Mouse (Mus musculus) spleen, adult 2 months (tissue): ENCODE results near the gene Slc25a33. TPM values are rescaled to one million over a fixed set of nuclear protein-coding genes. Genes with fewer than 3 reads are reported as not detected.

Source experiments
- DNase-seq, 2 experiments: peaks; one replicate each; pipeline versions ENCODE4 v3.0.0 to v3.0.0-alpha.2; 2012 to 2021; ENCODE audit warnings: low spot score in 2 of 2, low read depth in 1 of 2
- H3K27ac ChIP-seq: fragments of 200-500 bp; 2 replicates; pipeline ENCODE4 v1.5.1; 2012; ENCODE audit warnings: low read length, inconsistent platforms; ENCODE audit not compliant: insufficient read depth
- H3K27me3 ChIP-seq: fragments of 200-500 bp; 2 replicates; pipeline ENCODE4 v1.6.1; 2012; ENCODE audit warnings: mild to moderate bottlenecking, moderate library complexity, low read length, inconsistent platforms; ENCODE audit not compliant: control insufficient read depth, insufficient read depth
- H3K36me3 ChIP-seq: fragments of 200-500 bp; 2 replicates; pipeline ENCODE4 v1.6.1; 2012; ENCODE audit warnings: mild to moderate bottlenecking, low read length, inconsistent platforms; ENCODE audit not compliant: control insufficient read depth, insufficient read depth
- H3K4me1 ChIP-seq: fragments of 200-500 bp; 2 replicates; pipeline ENCODE4 v1.6.1; 2011; ENCODE audit warnings: inconsistent platforms; ENCODE audit not compliant: control insufficient read depth, insufficient read depth, insufficient read length
- H3K4me3 ChIP-seq: fragments of 200-500 bp; 2 replicates; pipeline ENCODE4 v1.5.1; 2011; ENCODE audit warnings: mild to moderate bottlenecking, inconsistent platforms; ENCODE audit not compliant: insufficient read depth, insufficient read length; ENCODE audit errors: extremely low read depth
- CTCF ChIP-seq: fragments of 200-500 bp; IDR thresholded peaks from 2 replicates; pipeline ENCODE4 v1.5.1; 2011; ENCODE audit warnings: mild to moderate bottlenecking, inconsistent platforms; ENCODE audit not compliant: insufficient read depth, insufficient read length, insufficient replicate concordance; ENCODE audit errors: extremely low read depth
- POLR2A ChIP-seq: fragments of 200-500 bp; IDR thresholded peaks from 2 replicates; pipeline ENCODE4 v1.6.1; 2011; ENCODE audit warnings: low read depth, low read length, inconsistent platforms
- WGBS: fragments of 180-500 bp; shearing (Covaris S2); methylation state at CpG from one replicate; pipeline ENCODE4 v1.1.7; 2018; 5-methylcytosine and 5-hydroxymethylcytosine counted together
- polyA plus RNA-seq: library from polyadenylated mRNA; depleted of rRNA; stranded (reverse); fragments of >200 nt; gene quantifications from 2 replicates; pipeline ENCODE4 v1.2.3, GENCODE M21; 2012

Gene Slc25a33
- polyA plus RNA-seq, 1 experiment = 5.4 TPM

DNA sequence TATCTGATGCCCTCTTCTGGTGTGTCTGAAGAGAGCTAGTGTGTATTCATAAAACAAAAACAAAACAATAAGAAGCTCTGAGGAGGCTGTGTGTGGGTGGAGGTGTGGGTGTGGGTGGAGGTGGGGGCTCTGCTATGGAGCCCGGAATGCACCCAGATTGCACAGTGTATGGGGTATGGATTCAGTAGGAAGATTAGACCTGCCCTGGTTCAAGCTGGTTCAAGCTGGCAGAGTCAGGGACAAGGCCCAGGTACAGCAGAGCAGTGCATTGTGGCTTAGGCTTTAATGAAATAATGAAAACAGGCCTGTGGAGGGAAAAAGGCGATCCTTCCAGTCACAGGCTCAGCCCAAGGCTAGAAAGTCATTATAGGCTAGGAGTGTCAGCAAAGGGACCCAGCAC is 26.5 kb upstream of the Slc25a33 start:
- Histone ChIP-seq H3K27me3 (no peaks in the 10 kb centered on the region), H3K4me1 (peaks cover 3% of the 10 kb centered on the region; the same call in 1 of the 2 replicates), H3K36me3 (no peaks in the 10 kb centered on the region), H3K4me3 (no peak overlapping the region), H3K27ac (no peak overlapping the region)
- WGBS = 90% methylated on average over 2 of the region's 2 CpGs
- TF ChIP-seq CTCF (no peak), POLR2A (no peak)
- DNase-seq = no peak

DNA sequence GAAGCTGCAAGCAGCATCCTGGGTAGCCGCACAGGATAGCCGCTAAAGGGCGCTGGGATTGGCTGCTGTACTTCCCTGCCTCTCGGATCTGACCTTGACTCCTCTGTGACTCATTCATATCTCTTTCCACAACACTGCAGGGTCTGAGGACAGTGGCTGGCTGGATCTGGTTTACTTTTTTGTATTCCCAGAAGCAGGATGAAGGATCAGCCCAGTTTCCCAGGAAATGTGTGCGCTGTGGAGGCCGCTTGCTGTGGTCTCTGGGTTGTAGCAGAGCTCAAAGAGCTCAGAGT is 26.0 kb upstream of the Slc25a33 start:
- 92% methylated on average over 6 of the region's 6 CpGs for WGBS
- TF ChIP-seq CTCF = no peak
- TF ChIP-seq POLR2A = no peak
- Histone ChIP-seq H3K36me3 (no peaks in the 10 kb centered on the region), H3K4me1 (peaks cover 3% of the 10 kb centered on the region; the same call in 1 of the 2 replicates), H3K27me3 (no peaks in the 10 kb centered on the region), H3K4me3 (no peak overlapping the region), H3K27ac (no peak overlapping the region)
- DNase-seq = no peak

DNA sequence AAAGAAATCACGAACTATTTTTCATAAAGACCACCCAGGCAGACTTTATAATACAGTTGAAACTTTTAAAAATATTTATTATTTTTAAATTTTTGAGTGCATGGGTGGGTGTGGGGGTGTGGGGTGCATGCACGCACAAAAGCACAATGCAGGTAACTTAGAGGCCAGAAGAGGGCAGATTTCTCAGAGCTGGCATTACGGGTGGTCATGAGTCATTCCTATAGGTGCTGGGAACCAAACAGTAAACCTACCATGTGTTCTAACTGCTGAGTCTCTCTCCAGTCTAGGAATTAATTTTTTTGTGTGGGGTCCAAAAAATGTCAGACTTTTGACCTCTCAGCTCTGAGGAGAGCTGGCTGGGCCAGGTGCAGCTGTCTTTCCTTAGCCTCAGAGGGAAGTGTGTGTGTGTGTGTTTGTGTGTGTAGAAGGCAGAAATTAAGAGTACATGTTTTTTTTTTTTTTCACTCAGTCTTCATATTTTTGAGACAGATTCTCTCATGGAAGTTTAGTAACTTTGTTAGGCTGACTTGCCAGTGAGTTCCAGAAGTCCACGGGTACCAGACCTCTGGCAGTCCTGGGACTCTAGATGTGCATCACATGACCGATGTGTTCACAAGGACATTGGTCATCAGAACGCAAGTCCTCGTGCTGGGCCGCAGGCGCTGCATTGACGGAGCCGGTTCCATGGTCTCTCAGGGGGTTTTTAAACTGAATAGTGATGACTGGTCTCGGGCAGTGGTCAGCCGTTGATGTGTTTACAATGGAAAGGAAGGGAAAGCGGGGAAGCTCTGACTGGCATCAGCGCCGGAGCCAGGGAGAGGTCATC is 25.5 kb upstream of the Slc25a33 start:
- TF ChIP-seq CTCF = no peak
- TF ChIP-seq POLR2A = no peak
- Histone ChIP-seq H3K27me3 (no peaks in the 10 kb centered on the region), H3K4me1 (peaks cover 3% of the 10 kb centered on the region; the same call in 1 of the 2 replicates), H3K27ac (no peak overlapping the region), H3K36me3 (no peaks in the 10 kb centered on the region), H3K4me3 (no peak overlapping the region)
- DNase-seq = no peak
- 86% methylated on average over 16 of the region's 16 CpGs for WGBS

DNA sequence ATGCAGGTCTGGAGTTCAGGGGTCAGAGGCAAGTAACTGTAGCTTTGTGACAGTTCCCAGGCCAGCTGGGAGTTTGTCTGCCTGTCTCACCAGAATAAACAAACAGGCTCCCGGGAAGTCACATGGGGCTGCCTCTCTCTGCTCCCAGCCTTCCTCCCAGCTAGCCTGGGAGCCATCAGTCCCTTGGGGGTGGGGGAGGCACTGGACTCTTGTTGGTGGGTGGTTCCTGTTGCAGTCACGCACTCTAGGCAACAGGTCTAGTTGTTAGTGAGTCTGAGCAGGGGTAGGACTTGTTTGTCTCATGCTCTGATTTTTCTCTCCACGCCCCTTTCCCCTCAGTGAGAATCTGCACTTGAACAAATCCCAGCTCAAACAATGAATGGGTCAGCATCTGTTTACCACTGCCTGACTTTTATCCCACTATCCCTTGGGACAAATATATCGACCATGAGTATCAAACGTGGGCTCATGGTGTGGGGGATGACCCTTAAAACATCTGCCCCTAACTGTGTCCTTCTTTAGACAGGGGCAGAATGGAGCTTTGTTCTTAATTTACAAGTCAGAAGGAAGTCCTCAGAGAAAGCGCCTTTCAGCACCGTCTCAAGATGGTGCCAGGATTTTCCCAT is 24.7 kb upstream of the Slc25a33 start:
- H3K27me3 ChIP-seq = no peaks in the 10 kb centered on the region

DNA sequence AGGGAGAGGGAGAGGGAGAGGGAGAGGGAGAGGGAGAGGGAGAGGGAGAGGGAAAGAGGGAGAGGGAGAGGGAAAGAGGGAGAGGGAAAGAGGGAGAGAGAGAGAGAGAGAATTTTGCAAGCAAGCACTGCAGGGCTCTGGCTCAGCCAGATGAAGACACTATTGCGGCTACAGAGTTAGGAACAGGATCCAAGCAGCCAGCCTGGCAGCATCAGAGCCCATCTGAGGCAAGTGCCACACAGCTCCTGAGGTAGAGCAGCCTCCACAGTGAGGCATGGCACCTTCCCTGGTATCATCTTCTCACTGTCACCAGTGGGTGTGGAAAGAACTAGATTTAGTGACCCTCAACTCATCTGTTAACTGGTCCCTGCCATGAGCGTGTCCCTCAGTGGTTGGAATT is 24.0 kb upstream of the Slc25a33 start:
- no peak overlapping the region for H3K4me3 ChIP-seq
- peaks cover 3% of the 10 kb centered on the region; the same call in 1 of the 2 replicates for H3K4me1 ChIP-seq
- no peak for TF ChIP-seq POLR2A
- TF ChIP-seq CTCF = no peak
- no peak for DNase-seq
- WGBS = 92% methylated on average over 2 of the region's 2 CpGs
- H3K36me3 ChIP-seq = no peaks in the 10 kb centered on the region
- no peak overlapping the region for H3K27ac ChIP-seq
- H3K27me3 ChIP-seq = no peaks in the 10 kb centered on the region

More for the DNA sequence above, 24.7 kb upstream of the Slc25a33 start:
- peaks cover 3% of the 10 kb centered on the region; the same call in 1 of the 2 replicates for H3K4me1 ChIP-seq
- no peak for TF ChIP-seq POLR2A
- no peak for TF ChIP-seq CTCF
- H3K4me3 ChIP-seq = no peak overlapping the region
- H3K36me3 ChIP-seq = no peaks in the 10 kb centered on the region
- DNase-seq = no peak
- H3K27ac ChIP-seq = no peak overlapping the region
- WGBS = 63% methylated on average over 7 of the region's 7 CpGs

DNA sequence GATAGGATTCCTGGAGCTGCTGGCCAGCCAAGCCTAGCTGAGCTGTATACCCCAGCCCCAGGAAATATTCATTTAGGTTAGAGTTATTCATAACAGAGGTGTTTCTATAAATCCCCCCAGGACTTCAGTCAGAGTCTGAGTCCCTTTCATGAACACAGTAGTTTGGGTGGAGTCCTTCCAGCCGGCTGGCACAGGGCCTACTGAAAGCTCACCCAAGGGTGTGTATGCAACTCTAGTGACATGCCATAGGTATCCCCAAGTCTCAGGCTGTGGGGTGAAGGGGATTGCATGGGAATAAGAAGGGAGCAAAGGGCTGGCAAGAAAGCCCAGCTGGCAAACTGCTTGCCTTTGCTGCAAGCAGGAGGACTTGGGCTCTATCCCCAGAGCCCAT is 23.1 kb upstream of the Slc25a33 start:
- Histone ChIP-seq H3K4me1 (peaks cover 3% of the 10 kb centered on the region; the same call in 1 of the 2 replicates), H3K4me3 (no peak overlapping the region), H3K27ac (no peak overlapping the region), H3K36me3 (no peaks in the 10 kb centered on the region), H3K27me3 (no peaks in the 10 kb centered on the region)
- WGBS = 88% methylated on average over 1 of the region's 1 CpGs
- TF ChIP-seq POLR2A (no peak), CTCF (no peak)
- DNase-seq = no peak
